Mouse (Mus musculus) heart, adult 8-10 months (tissue): Measurements from ENCODE around the gene Cmtm2a. TPM values are rescaled to one million over a fixed set of nuclear protein-coding genes. Genes with fewer than 3 reads are reported as not detected.
"Not testable (repeated sequence)": the region's sequence is repeated elsewhere in the genome, so short reads cannot be mapped to it uniquely, and the experiment has no call there.

Experiments used
- DNase-seq: peaks from one replicate; pipeline ENCODE4 v3.0.0; 2022; ENCODE audit warnings: low spot score
- total RNA-seq, 4 experiments: library from RNA; stranded (reverse); gene quantifications; 2 replicates each; pipeline ENCODE4 v1.2.4; 2022

Gene Cmtm2a
- total RNA-seq: not detected

- not testable (repeated sequence) for DNase-seq
Observed at GRCm38 (mm10) chr8:104293081-104293480, at the start of gene Cmtm2a. Cmtm2a (minus strand) TSS chr8:104293181.

GRCm38 (mm10) chr8:104342426-104342825 is 49.4 kb upstream of the Cmtm2a start:
- DNase-seq: no peak

GRCm38 (mm10) chr8:104341678-104342077 is 48.7 kb upstream of the Cmtm2a start:
- DNase-seq: no peak

- peak; percentile 74 for DNase-seq
Observed at GRCm38 (mm10) chr8:104341106-104341561, 48.2 kb upstream of the Cmtm2a start.

- DNase-seq: peak; percentile 84
Observed at GRCm38 (mm10) chr8:104340233-104341105, 47.5 kb upstream of the Cmtm2a start.

GRCm38 (mm10) chr8:104339983-104340232 is 46.9 kb upstream of the Cmtm2a start:
- no peak for DNase-seq

- peak; percentile 38 for DNase-seq
Observed at GRCm38 (mm10) chr8:104339229-104339982, 46.4 kb upstream of the Cmtm2a start, which contains the start of gene Cmtm3. Cmtm3 (plus strand) TSS chr8:104339410.

GRCm38 (mm10) chr8:104337890-104338289 is 44.9 kb upstream of the Cmtm2a start:
- DNase-seq: no peak

DNA sequence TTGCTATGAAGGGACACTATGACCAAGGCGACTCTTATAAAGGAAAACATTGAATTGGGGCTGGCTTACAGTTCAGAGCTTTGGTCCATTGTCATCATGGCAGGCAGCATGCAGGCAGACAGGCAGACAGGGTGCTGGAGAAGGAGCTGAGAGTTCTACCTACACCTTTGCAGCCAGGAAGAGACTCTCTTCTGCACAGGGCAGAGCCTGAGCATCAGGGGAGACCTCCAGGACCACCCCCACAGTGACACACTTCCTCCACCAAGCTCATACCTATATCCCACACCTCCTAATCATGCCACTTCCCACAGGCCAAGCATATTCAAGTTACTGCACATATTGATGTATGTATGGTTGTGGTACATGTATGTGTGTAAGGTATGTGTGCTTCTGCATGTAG is 43.8 kb upstream of the Cmtm2a start:
- DNase-seq: no peak

DNA sequence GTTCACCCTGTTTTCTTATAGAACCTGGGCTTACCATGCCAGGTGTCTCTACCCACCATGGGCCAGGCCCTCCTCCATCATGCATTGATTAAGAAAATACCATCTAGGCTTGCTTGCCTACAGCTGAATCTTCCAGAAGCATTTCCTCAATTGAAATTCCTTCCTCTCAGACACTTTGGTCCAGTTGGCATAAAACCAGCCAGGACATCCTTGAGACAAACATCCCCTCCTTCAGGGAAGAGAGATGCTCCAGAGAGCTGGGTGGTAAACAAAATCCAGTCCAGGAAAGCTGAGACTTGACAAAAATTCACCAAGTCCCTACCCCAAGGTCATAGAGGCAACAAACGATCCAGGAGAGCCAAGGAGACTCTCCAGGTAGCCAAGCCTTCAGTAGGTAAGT is 41.2 kb upstream of the Cmtm2a start:
- peak; percentile 24 for DNase-seq

GRCm38 (mm10) chr8:104333786-104334185 is 40.8 kb upstream of the Cmtm2a start:
- DNase-seq: no peak

GRCm38 (mm10) chr8:104332665-104333631 is 40.0 kb upstream of the Cmtm2a start:
- DNase-seq: no peak

GRCm38 (mm10) chr8:104321930-104322329 is 28.9 kb upstream of the Cmtm2a start, which contains the start of gene Cmtm2b:
Cmtm2b (plus strand) TSS chr8:104322230.
- not testable (repeated sequence) for DNase-seq

GRCm38 (mm10) chr8:104321267-104321666 is 28.3 kb upstream of the Cmtm2a start, which contains the start of gene Gm11020:
Gm11020 (plus strand) TSS chr8:104321567.
- not testable (repeated sequence) for DNase-seq

DNA sequence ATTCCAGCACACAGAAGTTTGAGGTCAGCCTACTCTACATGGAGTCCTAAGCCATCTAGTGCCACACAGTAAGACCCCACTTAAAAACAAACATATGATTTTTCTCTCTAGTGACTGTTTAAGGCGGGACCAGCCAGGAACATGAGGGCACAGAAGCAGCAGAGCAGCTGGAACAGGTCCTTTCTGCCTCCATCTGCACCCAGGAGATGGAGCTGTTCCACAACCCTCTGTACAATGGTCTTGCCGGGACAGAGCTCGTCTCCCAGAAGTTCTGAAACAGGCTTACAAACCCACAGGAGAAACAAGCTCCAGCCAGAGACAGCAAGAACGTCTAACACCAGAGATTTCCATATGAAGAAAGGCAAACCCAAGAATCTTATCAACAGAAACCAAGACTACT is 20.3 kb upstream of the Cmtm2a start:
- no peak for DNase-seq

- not testable (repeated sequence) for DNase-seq
Observed at GRCm38 (mm10) chr8:104312023-104312422, 19.0 kb upstream of the Cmtm2a start.

GRCm38 (mm10) chr8:104309441-104310155 is 16.6 kb upstream of the Cmtm2a start, which contains the start of the genes Gm45711 and Cmtm1:
Gm45711 (minus strand) TSS chr8:104310081.
Cmtm1 (minus strand) TSS chr8:104310145.
- DNase-seq: peak; percentile 24

- DNase-seq: not testable (repeated sequence)
Observed at GRCm38 (mm10) chr8:104308341-104308740, 15.4 kb upstream of the Cmtm2a start.

GRCm38 (mm10) chr8:104304962-104305361 is 12.0 kb upstream of the Cmtm2a start:
- no peak for DNase-seq

DNA sequence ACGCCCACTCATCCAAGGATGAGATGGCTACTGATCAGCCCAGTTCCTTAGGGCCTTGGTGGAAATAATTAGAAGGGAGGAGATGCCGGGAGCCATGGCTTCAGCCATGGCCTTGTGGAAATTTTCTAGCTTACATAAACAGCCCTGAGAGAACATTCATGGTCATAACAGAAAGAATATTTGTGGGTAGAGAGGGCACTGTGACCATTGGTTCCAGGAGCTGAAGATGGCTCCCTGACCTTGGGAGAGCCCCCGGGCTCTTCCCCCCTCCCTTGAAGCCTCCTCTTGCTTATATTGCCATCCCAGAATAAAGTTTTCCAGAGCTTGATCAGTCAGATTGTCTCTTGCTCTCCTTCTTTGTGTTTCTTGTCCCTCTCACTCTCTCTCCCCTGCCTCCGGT is 9.6 kb upstream of the Cmtm2a start:
- DNase-seq: not testable (repeated sequence)
